Mouse (Mus musculus) spleen, embryonic (tissue): ENCODE results near the gene Sumf1.

Experiments
- CTCF ChIA-PET: fragments of 350-600 bp; sonication (Branson Sonifier 250); formaldehyde crosslinking; loops from one replicate; lab custom pipeline; 2022; lab: Charles Lee

Sumf1 gene

GRCm38 (mm10) chr6:108152661-108153269, 32.6 kb downstream of the Sumf1 start:
- CTCF ChIA-PET: no interaction called here

GRCm38 (mm10) chr6:108152081-108152480, 33.3 kb downstream of the Sumf1 start:
- CTCF ChIA-PET: no interaction called here

- CTCF ChIA-PET: no interaction called here
Measured at GRCm38 (mm10) chr6:108149235-108149634, 36.1 kb downstream of the Sumf1 start.

GRCm38 (mm10) chr6:108148435-108148834, 36.9 kb downstream of the Sumf1 start:
- CTCF ChIA-PET: no interaction called here

- CTCF ChIA-PET: interaction anchor here (1.2 kb wide), 1 partner anchor 10 kb away, joined by 4 read pairs; no protein-coding TSS in a partner anchor
Measured at GRCm38 (mm10) chr6:108146637-108147036, 38.7 kb downstream of the Sumf1 start.

GRCm38 (mm10) chr6:108145941-108146588, 39.3 kb downstream of the Sumf1 start:
- CTCF ChIA-PET: interaction anchor here (1.2 kb wide), 1 partner anchor 11 kb away, joined by 4 read pairs; no protein-coding TSS in a partner anchor

GRCm38 (mm10) chr6:108145241-108145640, 40.1 kb downstream of the Sumf1 start:
- CTCF ChIA-PET: no interaction called here

GRCm38 (mm10) chr6:108142796-108143195, 42.6 kb downstream of the Sumf1 start:
- CTCF ChIA-PET: no interaction called here

GRCm38 (mm10) chr6:108140722-108141490, 44.5 kb downstream of the Sumf1 start:
- CTCF ChIA-PET: no interaction called here

GRCm38 (mm10) chr6:108137031-108137430, 48.4 kb downstream of the Sumf1 start:
- CTCF ChIA-PET: no interaction called here

- CTCF ChIA-PET: no interaction called here
Measured at GRCm38 (mm10) chr6:108136286-108136685, 49.1 kb downstream of the Sumf1 start.

- CTCF ChIA-PET: no interaction called here
Measured at GRCm38 (mm10) chr6:108132268-108132935, 53.0 kb downstream of the Sumf1 start.

GRCm38 (mm10) chr6:108130718-108131117, 54.7 kb downstream of the Sumf1 start:
- CTCF ChIA-PET: no interaction called here

GRCm38 (mm10) chr6:108126631-108127030, 58.8 kb downstream of the Sumf1 start:
- CTCF ChIA-PET: no interaction called here

- CTCF ChIA-PET: no interaction called here
Measured at GRCm38 (mm10) chr6:108125474-108125873, 59.9 kb downstream of the Sumf1 start.

- CTCF ChIA-PET: no interaction called here
Measured at GRCm38 (mm10) chr6:108117881-108118280, 67.5 kb downstream of the Sumf1 start.

GRCm38 (mm10) chr6:108114971-108115370, 70.4 kb downstream of the Sumf1 start:
- CTCF ChIA-PET: interaction anchor here (0.7 kb wide), 1 partner anchor 88 kb away, joined by 3 read pairs; no protein-coding TSS in a partner anchor

- CTCF ChIA-PET: no interaction called here
Measured at GRCm38 (mm10) chr6:108111693-108112092, 73.7 kb downstream of the Sumf1 start.

- CTCF ChIA-PET: interaction anchor here (0.6 kb wide), 1 partner anchor 646 kb away, joined by 3 read pairs; no protein-coding TSS in a partner anchor
Measured at GRCm38 (mm10) chr6:108110336-108110735, 75.0 kb downstream of the Sumf1 start.

GRCm38 (mm10) chr6:108107376-108107775, 78.0 kb downstream of the Sumf1 start:
- CTCF ChIA-PET: interaction anchor here (0.5 kb wide), 1 partner anchor 236 kb away, joined by 7 read pairs; no protein-coding TSS in a partner anchor

- CTCF ChIA-PET: no interaction called here
Measured at GRCm38 (mm10) chr6:108101936-108102830, 83.2 kb downstream of the Sumf1 start.
